Mouse (Mus musculus): ENCODE data around the gene Ggt5.
"Not testable (repeated sequence)": the region's sequence is repeated elsewhere in the genome, so short reads cannot be mapped to it uniquely, and the experiment has no call there.

Ggt5 gene

GRCm38 (mm10) chr10:75589129-75589528, at the start of gene Ggt5:
Gene Ggt5 (plus strand): TSS chr10:75589340.
- DNase-seq (ENCODE audit: low spot score in 2 of 2): peak in 1 of 2 experiments; percentile 18

- no peak for DNase-seq (ENCODE audit: low spot score in 2 of 2)
These were observed 41.2 kb upstream of the Ggt5 start for GRCm38 (mm10) chr10:75547901-75548300.

- no peak for DNase-seq (ENCODE audit: low spot score in 2 of 2)
These were observed 40.7 kb upstream of the Ggt5 start for GRCm38 (mm10) chr10:75548486-75548885.

- DNase-seq (ENCODE audit: low spot score in 2 of 2): no peak
These were observed 39.3 kb upstream of the Ggt5 start for GRCm38 (mm10) chr10:75549886-75550285.

GRCm38 (mm10) chr10:75551175-75551574, 38.0 kb upstream of the Ggt5 start:
- DNase-seq (ENCODE audit: low spot score in 2 of 2): no peak

- no peak for DNase-seq (ENCODE audit: low spot score in 2 of 2)
These were observed 37.0 kb upstream of the Ggt5 start for GRCm38 (mm10) chr10:75552106-75552505.

GRCm38 (mm10) chr10:75552701-75553450, 36.3 kb upstream of the Ggt5 start:
- DNase-seq (ENCODE audit: low spot score in 2 of 2): no peak

- DNase-seq (ENCODE audit: low spot score in 2 of 2): no peak
These were observed 35.0 kb upstream of the Ggt5 start for GRCm38 (mm10) chr10:75554090-75554489.

GRCm38 (mm10) chr10:75555557-75555956, 33.6 kb upstream of the Ggt5 start:
- DNase-seq (ENCODE audit: low spot score in 2 of 2): no peak

GRCm38 (mm10) chr10:75556026-75556425, 33.1 kb upstream of the Ggt5 start:
- DNase-seq (ENCODE audit: low spot score in 2 of 2): peak; percentile 71 to 83

- peak in 1 of 2 experiments; percentile 36 for DNase-seq (ENCODE audit: low spot score in 2 of 2)
These were observed 30.6 kb upstream of the Ggt5 start for GRCm38 (mm10) chr10:75558515-75558914.

- DNase-seq (ENCODE audit: low spot score in 2 of 2): no peak
These were observed 30.0 kb upstream of the Ggt5 start for GRCm38 (mm10) chr10:75559041-75559675.

GRCm38 (mm10) chr10:75559676-75560548, 29.2 kb upstream of the Ggt5 start, which contains the start of gene Lrrc75b:
Gene Lrrc75b (minus strand): TSS chr10:75560330.
- peak in 1 of 2 experiments; percentile 42 for DNase-seq (ENCODE audit: low spot score in 2 of 2)

GRCm38 (mm10) chr10:75560549-75560899, 28.6 kb upstream of the Ggt5 start:
- no peak for DNase-seq (ENCODE audit: low spot score in 2 of 2)

- DNase-seq (ENCODE audit: low spot score in 2 of 2): no peak
These were observed 28.0 kb upstream of the Ggt5 start, which contains the start of gene Ggt1 for GRCm38 (mm10) chr10:75561071-75561654. Gene Ggt1 (plus strand): TSS chr10:75561604.

- no peak for DNase-seq (ENCODE audit: low spot score in 2 of 2)
These were observed 26.5 kb upstream of the Ggt5 start for GRCm38 (mm10) chr10:75562596-75562995.

- no peak for DNase-seq (ENCODE audit: low spot score in 2 of 2)
These were observed 24.4 kb upstream of the Ggt5 start for GRCm38 (mm10) chr10:75564687-75565265.

- no peak for DNase-seq (ENCODE audit: low spot score in 2 of 2)
These were observed 23.7 kb upstream of the Ggt5 start for GRCm38 (mm10) chr10:75565436-75565835.

GRCm38 (mm10) chr10:75565906-75566305, 23.2 kb upstream of the Ggt5 start:
- no peak for DNase-seq (ENCODE audit: low spot score in 2 of 2)

GRCm38 (mm10) chr10:75566321-75566720, 22.8 kb upstream of the Ggt5 start:
- DNase-seq (ENCODE audit: low spot score in 2 of 2): no peak

- DNase-seq (ENCODE audit: low spot score in 2 of 2): not testable (repeated sequence)
These were observed 22.4 kb upstream of the Ggt5 start for GRCm38 (mm10) chr10:75566765-75567164.
